Mouse (Mus musculus): ENCODE data around the gene A930017K11Rik. TPM values are rescaled to one million over a fixed set of nuclear protein-coding genes. Genes with fewer than 3 reads are reported as not detected.

The A930017K11Rik gene
- polyA plus RNA-seq (2014; fragmentation: Nextera tagmentation; extraction: Ambion mirVana), result 0.18 and 0.19 TPM in 2 replicates

DNA sequence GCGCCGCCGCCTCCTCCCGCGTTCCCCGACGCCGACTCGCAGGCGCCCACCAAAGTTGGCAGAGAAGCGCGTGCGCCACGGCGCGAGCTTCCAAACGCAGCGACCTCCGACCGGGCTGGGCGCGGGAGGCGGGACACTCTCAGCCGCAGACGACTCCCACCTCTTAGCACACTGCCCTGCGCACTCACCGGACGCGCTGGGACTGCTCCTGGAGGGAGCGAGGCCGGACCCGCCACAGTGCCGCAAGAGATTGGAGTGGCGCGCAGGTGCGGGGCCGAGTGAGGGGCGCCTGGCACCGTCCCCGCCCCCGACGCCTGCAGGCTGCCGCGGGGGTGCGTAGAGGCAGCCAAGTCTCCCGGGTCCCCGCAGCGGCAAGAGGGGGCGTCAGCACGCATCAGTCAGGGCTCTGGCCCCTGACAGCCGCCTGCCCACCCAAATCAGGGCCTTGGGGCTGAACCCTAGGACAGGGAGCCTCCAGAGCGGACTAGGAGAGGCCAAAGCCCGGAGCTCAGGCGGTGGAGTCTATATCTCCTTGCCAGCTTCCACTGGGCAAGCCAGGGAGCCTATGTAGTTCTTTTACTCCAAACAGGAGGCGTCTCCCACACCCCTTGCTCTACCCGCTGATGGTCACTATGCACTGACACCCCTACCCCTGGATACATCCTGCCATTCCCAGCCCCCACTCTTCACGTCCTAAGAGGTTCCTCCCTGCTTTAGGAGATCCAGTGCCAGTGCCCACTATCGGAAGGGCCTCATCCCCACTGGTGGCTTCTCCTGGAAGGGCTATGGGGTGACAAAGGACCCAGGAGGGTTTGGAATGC is at the start of gene A930017K11Rik:
Gene A930017K11Rik (minus strand): TSS at position 763 of the 821 bp plus-strand sequence.
- Histone ChIP-seq H3K4me3 (ENCODE audit: low read depth, low read length) (peak within 1 kb of the TSS; percentile 31), H3K4me1 (replicated peaks; ENCODE audit: control insufficient read depth, insufficient read depth, low read length) (peaks cover 3% of the 10 kb centered on the region; the same call in 1 of the 2 replicates), H3K36me3 (ENCODE audit: control insufficient read depth, insufficient read depth, low read length) (no peaks in the 10 kb centered on the region), H3K4me2 (replicated peaks; ENCODE audit: low read depth, low read length) (peak within 1 kb of the TSS; percentile 52), H3K9ac (ENCODE audit: low read depth, low read length) (no peak within 1 kb of the TSS), H3K9me3 (ENCODE audit: control insufficient read depth, low read length) (no peaks in the 10 kb centered on the region), H3K27me3 (ENCODE audit: control insufficient read depth, insufficient read depth, low read length) (peaks cover 35% of the 10 kb centered on the region), H3K27ac (ENCODE audit: low read depth, low read length) (no peak within 1 kb of the TSS)
- WGBS, result 2% methylated on average over 58 of the region's 58 CpGs
- ATAC-seq (ENCODE audit: low FRiP score) (no peak), DNase-seq (ENCODE audit: low spot score) (peak; percentile 33)

DNA sequence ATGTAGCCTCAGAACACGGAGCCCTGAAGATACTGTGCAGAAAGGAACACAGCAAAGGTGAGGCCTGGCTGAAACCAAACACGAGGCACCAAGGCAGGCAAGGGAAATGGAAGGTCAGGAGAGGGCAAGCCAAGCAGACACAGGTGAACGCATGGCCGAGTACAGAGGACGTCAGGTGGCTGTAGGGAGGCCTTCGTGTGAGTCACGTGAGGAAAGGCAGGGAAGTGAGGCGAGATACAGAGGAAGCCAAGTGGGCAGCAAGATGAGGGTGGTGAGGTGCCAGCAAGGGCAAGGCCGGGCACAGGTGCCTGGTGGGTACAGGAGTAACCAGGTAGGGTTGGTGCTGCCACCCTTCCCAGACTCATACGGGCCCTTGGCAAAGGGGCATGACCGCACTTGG is 46.1 kb upstream of the A930017K11Rik start:
- H3K36me3 ChIP-seq (ENCODE audit: control insufficient read depth, insufficient read depth, low read length), result 0 out of 2 replicates have a peak, but pooled peaks cover 5% of the 10 kb centered on the region
- ATAC-seq (ENCODE audit: low FRiP score) (no peak), DNase-seq (ENCODE audit: low spot score) (no peak)
- no peak overlapping the region for H3K4me3 ChIP-seq (ENCODE audit: low read depth, low read length)
- no peaks in the 10 kb centered on the region for H3K27me3 ChIP-seq (ENCODE audit: control insufficient read depth, insufficient read depth, low read length)
- no peak overlapping the region for H3K4me2 ChIP-seq (replicated peaks; ENCODE audit: low read depth, low read length)
- WGBS, result 89% methylated on average over 11 of the region's 11 CpGs
- H3K9me3 ChIP-seq (ENCODE audit: control insufficient read depth, low read length), result no peaks in the 10 kb centered on the region
- H3K27ac ChIP-seq (ENCODE audit: low read depth, low read length), result no peak overlapping the region
- no peaks in the 10 kb centered on the region for H3K4me1 ChIP-seq (replicated peaks; ENCODE audit: control insufficient read depth, insufficient read depth, low read length)
- no peak overlapping the region for H3K9ac ChIP-seq (ENCODE audit: low read depth, low read length)

DNA sequence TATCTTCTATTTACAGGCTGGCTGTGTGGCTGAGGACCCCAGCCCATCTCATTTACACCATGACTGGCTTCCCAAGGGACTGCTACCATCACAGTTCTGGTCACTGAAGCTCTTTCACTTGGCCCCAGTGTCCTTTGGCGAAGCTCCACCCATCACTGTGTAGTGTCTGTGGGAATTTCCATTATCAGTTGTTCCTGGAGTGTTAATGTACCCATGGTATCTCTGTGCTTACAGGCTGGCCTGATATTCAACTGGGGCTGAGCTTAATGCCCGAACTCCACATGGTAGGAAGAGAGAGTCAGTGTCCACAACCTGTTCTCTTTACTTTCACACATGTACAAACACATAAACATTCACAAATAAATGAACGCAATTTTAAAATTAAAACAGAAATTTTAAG is 41.1 kb upstream of the A930017K11Rik start:
- DNase-seq (ENCODE audit: low spot score) (no peak), ATAC-seq (ENCODE audit: low FRiP score) (no peak)
- no peak overlapping the region for H3K4me3 ChIP-seq (ENCODE audit: low read depth, low read length)
- H3K4me2 ChIP-seq (replicated peaks; ENCODE audit: low read depth, low read length), result no peak overlapping the region
- no peaks in the 10 kb centered on the region for H3K9me3 ChIP-seq (ENCODE audit: control insufficient read depth, low read length)
- no peaks in the 10 kb centered on the region for H3K27me3 ChIP-seq (ENCODE audit: control insufficient read depth, insufficient read depth, low read length)
- no peak overlapping the region for H3K9ac ChIP-seq (ENCODE audit: low read depth, low read length)
- no peak overlapping the region for H3K27ac ChIP-seq (ENCODE audit: low read depth, low read length)
- H3K36me3 ChIP-seq (ENCODE audit: control insufficient read depth, insufficient read depth, low read length), result peaks cover 15% of the 10 kb centered on the region; the same call in 1 of the 2 replicates
- no peaks in the 10 kb centered on the region for H3K4me1 ChIP-seq (replicated peaks; ENCODE audit: control insufficient read depth, insufficient read depth, low read length)
- 94% methylated on average over 3 of the region's 3 CpGs for WGBS

DNA sequence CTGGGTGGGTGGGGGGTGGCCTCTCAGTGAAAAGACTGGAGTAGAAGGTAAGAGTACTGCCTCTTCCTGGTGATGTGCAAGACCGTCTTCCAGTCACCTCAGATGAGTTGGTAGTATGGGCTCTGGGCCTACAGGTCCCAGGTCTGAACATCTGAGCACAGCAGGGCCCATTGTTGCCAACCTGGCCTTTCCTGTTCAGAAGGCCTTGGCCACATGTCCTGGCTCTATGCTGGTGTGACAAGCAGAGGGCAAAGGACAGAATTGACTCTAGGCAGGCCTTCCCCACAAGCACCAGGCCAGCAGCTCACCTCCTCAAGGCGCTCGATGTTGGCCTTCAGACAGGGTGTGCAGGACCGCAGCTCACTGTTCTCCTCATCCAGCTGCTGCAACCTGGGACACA is 39.9 kb upstream of the A930017K11Rik start:
- WGBS, result 97% methylated on average over 4 of the region's 4 CpGs
- peaks cover 13% of the 10 kb centered on the region; the same call in 1 of the 2 replicates for H3K36me3 ChIP-seq (ENCODE audit: control insufficient read depth, insufficient read depth, low read length)
- H3K4me2 ChIP-seq (replicated peaks; ENCODE audit: low read depth, low read length), result no peak overlapping the region
- H3K9me3 ChIP-seq (ENCODE audit: control insufficient read depth, low read length), result no peaks in the 10 kb centered on the region
- H3K4me1 ChIP-seq (replicated peaks; ENCODE audit: control insufficient read depth, insufficient read depth, low read length), result no peaks in the 10 kb centered on the region
- H3K27me3 ChIP-seq (ENCODE audit: control insufficient read depth, insufficient read depth, low read length), result no peaks in the 10 kb centered on the region
- ATAC-seq (ENCODE audit: low FRiP score), result no peak
- no peak overlapping the region for H3K27ac ChIP-seq (ENCODE audit: low read depth, low read length)
- H3K4me3 ChIP-seq (ENCODE audit: low read depth, low read length), result no peak overlapping the region
- H3K9ac ChIP-seq (ENCODE audit: low read depth, low read length), result no peak overlapping the region
- no peak for DNase-seq (ENCODE audit: low spot score)

DNA sequence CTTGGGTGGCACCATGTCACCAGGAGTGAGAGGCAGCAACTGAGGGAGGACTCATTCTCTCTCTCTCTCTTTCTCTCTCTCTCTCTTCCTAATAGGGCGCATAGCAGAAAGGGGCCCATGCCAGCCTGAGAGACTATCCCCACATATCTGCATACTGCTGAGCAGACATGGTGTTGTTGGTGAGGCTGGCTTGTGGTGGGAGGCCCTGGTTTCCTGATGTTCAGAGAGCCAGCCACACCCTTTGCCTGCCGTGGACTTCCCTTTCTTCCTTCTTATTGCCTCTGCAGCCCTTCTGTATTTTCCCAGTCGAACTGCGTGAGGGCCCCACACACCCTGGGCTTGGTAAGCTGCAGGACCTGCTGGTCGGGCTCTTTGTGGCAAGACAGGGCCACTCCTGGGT is 38.0 kb upstream of the A930017K11Rik start:
- DNase-seq (ENCODE audit: low spot score), result no peak
- ATAC-seq (ENCODE audit: low FRiP score), result no peak
- Histone ChIP-seq H3K4me3 (ENCODE audit: low read depth, low read length) (no peak overlapping the region), H3K9ac (ENCODE audit: low read depth, low read length) (no peak overlapping the region), H3K4me2 (replicated peaks; ENCODE audit: low read depth, low read length) (no peak overlapping the region), H3K9me3 (ENCODE audit: control insufficient read depth, low read length) (no peaks in the 10 kb centered on the region), H3K27me3 (ENCODE audit: control insufficient read depth, insufficient read depth, low read length) (no peaks in the 10 kb centered on the region), H3K27ac (ENCODE audit: low read depth, low read length) (no peak overlapping the region), H3K36me3 (ENCODE audit: control insufficient read depth, insufficient read depth, low read length) (peaks cover 13% of the 10 kb centered on the region; the same call in 1 of the 2 replicates), H3K4me1 (replicated peaks; ENCODE audit: control insufficient read depth, insufficient read depth, low read length) (no peaks in the 10 kb centered on the region)
- WGBS, result 93% methylated on average over 5 of the region's 5 CpGs

DNA sequence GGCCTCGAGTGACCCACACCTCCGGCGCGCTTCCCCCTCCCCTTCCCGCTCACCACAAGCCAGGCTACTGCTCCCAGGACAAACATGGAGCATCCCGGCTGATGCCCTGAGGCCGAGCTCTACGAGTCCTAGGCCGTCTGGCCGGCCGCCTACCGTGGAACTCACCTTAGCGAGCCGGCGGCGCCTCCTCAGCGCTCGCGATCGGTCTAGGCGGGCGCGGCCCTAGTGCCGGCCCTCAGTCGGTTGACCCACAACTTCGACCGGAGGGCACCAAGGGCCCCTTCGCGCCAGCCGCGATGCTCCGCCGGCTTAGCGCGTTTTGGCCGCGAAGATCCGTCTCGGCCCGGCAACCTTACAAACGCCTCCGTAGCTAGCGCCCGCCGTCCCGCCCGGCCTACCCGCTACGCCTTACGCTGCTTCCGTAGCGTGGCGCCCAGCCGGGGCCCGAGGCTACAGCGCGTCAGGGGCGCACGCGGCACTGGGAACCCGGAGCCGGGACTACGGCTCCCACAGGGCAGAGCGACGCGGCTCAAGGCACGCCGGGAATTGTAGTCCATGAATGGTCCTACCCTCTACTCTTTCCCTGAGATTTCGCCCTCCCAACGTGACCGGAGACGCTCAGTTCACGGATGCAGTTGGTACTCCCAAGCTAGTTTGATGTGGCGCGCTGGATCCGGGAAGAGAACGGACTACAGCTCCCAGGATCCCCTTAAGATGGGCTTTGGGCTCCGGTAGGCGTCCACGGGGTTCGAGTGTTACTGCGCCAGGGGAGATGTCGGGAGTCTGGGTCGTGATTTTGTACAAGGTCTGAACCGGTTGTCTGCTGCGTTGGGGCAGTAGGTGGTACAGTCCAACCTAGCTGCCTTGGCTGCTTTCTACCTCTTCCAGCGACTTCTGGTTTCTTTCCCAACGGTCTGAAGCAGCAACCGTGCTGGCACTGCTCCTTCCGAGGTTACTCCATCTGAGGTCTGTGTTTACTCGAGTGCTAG is 33.2 kb upstream of the A930017K11Rik start, which contains the start of gene Capn15:
Gene Capn15 (minus strand): TSS at position 491 of the 989 bp plus-strand sequence.
- Histone ChIP-seq H3K36me3 (ENCODE audit: control insufficient read depth, insufficient read depth, low read length) (peaks cover 6% of the 10 kb centered on the region; the same call in 1 of the 2 replicates), H3K9me3 (ENCODE audit: control insufficient read depth, low read length) (no peaks in the 10 kb centered on the region), H3K4me1 (replicated peaks; ENCODE audit: control insufficient read depth, insufficient read depth, low read length) (0 out of 2 replicates have a peak, but pooled peaks cover 2% of the 10 kb centered on the region), H3K27ac (ENCODE audit: low read depth, low read length) (peak within 1 kb of the TSS; percentile 85), H3K27me3 (ENCODE audit: control insufficient read depth, insufficient read depth, low read length) (no peaks in the 10 kb centered on the region), H3K9ac (ENCODE audit: low read depth, low read length) (peak within 1 kb of the TSS; percentile 94), H3K4me2 (replicated peaks; ENCODE audit: low read depth, low read length) (peak within 1 kb of the TSS; percentile 87), H3K4me3 (ENCODE audit: low read depth, low read length) (peak within 1 kb of the TSS; percentile 83)
- under 1% methylated on average over 86 of the region's 91 CpGs for WGBS
- DNase-seq (ENCODE audit: low spot score) (peak; percentile 97), ATAC-seq (ENCODE audit: low FRiP score) (peak; percentile 98)

DNA sequence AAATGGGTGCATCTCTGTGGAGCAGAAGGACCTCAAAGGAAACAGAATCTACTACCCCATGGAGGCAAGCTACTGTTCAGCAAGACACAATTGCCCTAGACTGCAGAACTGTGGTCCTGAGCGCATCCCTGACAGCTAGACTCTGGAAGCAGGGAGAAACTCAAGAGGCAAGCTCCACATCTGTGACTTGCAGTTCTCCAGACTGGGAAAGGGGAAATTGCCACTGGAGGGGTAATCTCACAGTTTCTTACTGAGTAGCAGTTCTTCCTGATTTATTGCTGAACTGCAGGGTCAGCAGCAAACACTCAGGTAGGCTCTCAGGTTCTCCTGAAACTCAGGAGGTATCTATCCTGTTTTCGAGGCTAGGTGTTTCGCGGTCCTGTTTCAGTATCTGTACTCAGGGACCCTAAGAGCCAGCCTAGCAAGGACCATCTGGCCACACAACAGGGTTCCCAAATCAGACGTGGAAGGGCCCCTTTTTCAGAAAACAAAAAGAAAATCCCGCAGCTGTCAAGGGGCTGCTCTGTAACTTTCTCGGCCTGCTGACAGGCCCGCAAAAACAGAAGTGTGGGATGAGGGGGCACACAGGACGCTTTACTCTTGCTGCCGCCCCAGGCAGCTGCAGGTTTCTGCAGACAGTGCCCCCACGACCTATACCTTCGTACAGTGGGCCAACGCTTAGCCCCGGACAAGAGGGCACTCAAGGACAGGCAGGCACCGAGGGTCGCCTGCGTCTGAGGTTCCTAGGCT is 32.4 kb upstream of the A930017K11Rik start:
- ATAC-seq (ENCODE audit: low FRiP score) (no peak), DNase-seq (ENCODE audit: low spot score) (no peak)
- peak overlapping the region; percentile 83 for H3K4me3 ChIP-seq (ENCODE audit: low read depth, low read length)
- peak overlapping the region; percentile 94 for H3K9ac ChIP-seq (ENCODE audit: low read depth, low read length)
- H3K4me2 ChIP-seq (replicated peaks; ENCODE audit: low read depth, low read length), result peak overlapping the region; percentile 87
- 14% methylated on average over 17 of the region's 17 CpGs for WGBS
- H3K9me3 ChIP-seq (ENCODE audit: control insufficient read depth, low read length), result no peaks in the 10 kb centered on the region
- H3K36me3 ChIP-seq (ENCODE audit: control insufficient read depth, insufficient read depth, low read length), result no peaks in the 10 kb centered on the region
- 0 out of 2 replicates have a peak, but pooled peaks cover 2% of the 10 kb centered on the region for H3K4me1 ChIP-seq (replicated peaks; ENCODE audit: control insufficient read depth, insufficient read depth, low read length)
- H3K27ac ChIP-seq (ENCODE audit: low read depth, low read length), result peak overlapping the region; percentile 85
- no peaks in the 10 kb centered on the region for H3K27me3 ChIP-seq (ENCODE audit: control insufficient read depth, insufficient read depth, low read length)

DNA sequence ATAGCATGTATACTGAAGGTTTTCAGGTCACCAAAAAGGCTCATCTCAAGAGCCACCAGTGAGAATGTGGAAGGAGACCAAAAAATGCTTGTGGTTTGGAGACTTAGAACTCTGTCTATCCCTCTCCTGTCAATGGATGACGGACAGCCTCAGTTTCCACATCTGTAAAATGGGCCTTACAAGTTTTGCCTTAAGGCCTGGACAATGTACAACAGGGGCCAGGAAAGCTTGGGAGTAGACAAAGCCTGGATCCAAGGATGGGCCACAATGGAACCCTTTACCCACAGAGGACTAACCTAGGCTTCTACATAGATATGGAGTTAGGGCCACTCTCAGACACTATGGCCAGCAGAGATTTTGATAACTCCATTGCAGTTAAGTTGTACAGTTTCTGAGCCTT is 31.7 kb upstream of the A930017K11Rik start:
- 94% methylated on average over 1 of the region's 1 CpGs for whole genome bisulfite sequencing
- peak overlapping the region; percentile 87 for H3K4me2 ChIP-seq (replicated peaks; ENCODE audit: low read depth, low read length)
- no peak overlapping the region; the same call in 1 of the 2 replicates for H3K9ac ChIP-seq (ENCODE audit: low read depth, low read length)

More for the DNA sequence above, 31.7 kb upstream of the A930017K11Rik start:
- H3K4me1 ChIP-seq (replicated peaks; ENCODE audit: control insufficient read depth, insufficient read depth, low read length), result 0 out of 2 replicates have a peak, but pooled peaks cover 2% of the 10 kb centered on the region
- H3K4me3 ChIP-seq (ENCODE audit: low read depth, low read length), result no peak overlapping the region
- no peak overlapping the region for H3K27ac ChIP-seq (ENCODE audit: low read depth, low read length)
- ATAC-seq (ENCODE audit: low FRiP score), result no peak
- no peaks in the 10 kb centered on the region for H3K36me3 ChIP-seq (ENCODE audit: control insufficient read depth, insufficient read depth, low read length)
- H3K9me3 ChIP-seq (ENCODE audit: control insufficient read depth, low read length), result no peaks in the 10 kb centered on the region
- no peak for DNase-seq (ENCODE audit: low spot score)
- no peaks in the 10 kb centered on the region for H3K27me3 ChIP-seq (ENCODE audit: control insufficient read depth, insufficient read depth, low read length)
